Mouse (Mus musculus) adrenal gland, postnatal 25 days (tissue): Measurements from ENCODE around the gene Gm49395. TPM values are rescaled to one million over a fixed set of nuclear protein-coding genes. Genes with fewer than 3 reads are reported as not detected.

Experiments used
- DNase-seq: peaks from one replicate; pipeline ENCODE4 v3.0.0; 2021; ENCODE audit warnings: mixed read lengths
- total RNA-seq: library from RNA; stranded (reverse); gene quantifications from 2 replicates; pipeline ENCODE4 v1.2.3, GENCODE M21; 2021

Gene Gm49395
- total RNA-seq, 1 experiment from 2014 or later = 7.3 TPM

- DNase-seq = no peak
These were observed 3.5 kb downstream of the Gm49395 start for GRCm38 (mm10) chr13:115098227-115098626.

- DNase-seq = no peak
These were observed 4.8 kb downstream of the Gm49395 start for GRCm38 (mm10) chr13:115096965-115097364.

DNA sequence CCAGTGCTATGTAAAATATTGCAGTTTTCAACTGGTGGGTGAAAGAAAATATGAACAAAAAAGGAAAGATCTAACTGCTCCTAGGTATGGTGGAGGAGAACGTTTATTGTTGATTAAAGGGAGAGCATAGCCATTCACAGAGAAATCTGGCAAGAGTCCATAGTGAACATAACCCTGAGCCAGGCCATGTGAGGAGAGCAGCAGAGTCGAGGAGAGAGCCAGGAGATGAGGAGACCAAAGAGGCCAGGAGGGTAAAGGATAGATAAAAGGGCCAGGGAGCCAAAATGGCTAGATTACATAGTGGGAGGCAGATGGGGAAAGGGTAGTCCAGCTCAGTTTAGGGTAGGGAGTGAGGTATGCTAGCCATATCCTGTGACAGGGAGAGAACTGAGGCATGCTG, 5.5 kb downstream of the Gm49395 start:
- no peak for DNase-seq

DNA sequence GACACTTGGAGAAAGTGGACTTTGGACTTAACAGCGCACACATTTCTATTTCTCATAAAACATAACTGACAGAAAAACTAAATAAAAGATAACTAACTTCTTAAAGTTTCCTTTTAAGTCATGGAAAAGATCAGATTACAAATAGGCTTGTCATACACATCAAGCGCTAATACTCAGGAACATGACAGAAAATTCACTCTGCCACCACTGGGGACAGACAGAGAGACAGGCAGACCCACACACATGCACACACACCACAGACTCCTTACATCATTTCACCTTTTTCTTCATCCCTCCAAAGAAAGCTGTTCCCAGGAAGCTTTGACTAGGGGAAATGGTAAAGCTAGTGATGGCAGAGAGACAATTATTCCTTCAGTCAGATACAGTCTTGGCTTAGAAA, 6.3 kb downstream of the Gm49395 start:
- DNase-seq = no peak

DNA sequence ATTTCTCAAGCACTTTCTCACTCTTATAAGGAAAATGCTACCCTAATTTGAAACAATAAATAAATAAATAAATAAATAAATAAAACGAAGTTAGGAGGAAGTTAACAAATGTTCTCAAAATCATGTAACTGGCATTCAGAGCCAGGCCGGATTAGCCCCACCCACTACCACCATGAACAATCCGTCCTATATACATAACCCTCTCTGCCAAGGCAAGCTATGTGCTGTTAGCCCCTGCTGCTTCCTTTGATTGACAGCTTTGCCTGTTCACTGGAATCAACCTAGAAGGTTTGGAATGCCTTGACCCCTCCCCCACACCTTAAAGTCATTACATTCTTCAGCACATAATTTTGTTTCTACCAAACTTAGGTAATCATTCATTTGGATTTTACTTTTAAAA, 10.2 kb downstream of the Gm49395 start:
- no peak for DNase-seq

GRCm38 (mm10) chr13:115090977-115091445, 10.7 kb downstream of the Gm49395 start:
- no peak for DNase-seq

DNA sequence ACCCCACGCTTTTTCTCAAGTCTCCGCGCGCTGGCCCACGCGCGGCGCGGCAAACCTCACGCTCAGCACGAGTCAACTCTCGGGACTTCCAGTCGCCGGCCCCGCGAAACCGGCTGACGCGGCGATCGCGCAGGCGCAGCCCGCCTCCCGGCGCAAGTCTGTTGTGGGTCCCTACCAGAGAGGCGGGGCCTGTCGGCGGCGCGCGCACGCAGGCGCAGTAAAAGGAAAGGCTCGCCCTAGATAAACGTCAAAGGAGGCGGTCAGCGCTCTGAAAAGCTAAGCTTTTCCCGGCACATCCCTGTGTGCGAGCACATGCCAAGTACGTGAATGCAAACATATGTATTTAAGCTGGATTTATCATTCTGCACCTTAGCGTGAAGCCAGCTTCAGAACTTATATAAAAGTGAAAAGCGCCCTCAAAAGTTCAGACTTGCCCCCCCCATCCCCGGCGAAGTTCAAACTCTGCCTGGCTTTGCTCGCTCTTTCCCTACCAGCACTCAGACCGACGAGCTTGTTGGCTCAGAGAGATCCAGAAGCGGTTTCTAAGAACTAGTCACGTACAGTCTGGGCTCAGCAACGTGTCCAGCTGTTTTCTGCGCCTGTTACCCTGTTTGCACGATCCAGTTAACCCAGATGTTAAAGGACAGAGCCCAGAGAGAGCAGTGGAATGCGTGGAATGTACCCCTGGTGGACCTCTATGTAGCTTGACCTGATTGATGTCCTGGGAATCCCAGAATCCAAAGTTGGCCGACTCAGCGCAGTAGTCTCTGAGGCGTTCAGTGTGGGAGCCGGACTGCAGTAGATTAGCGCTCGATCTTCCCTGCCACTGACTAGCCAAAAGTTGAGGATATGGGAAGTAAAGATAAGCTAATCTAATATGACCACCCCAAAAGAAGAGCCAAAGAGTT, 11.4 kb downstream of the Gm49395 start, which contains the start of gene Pelo:
Pelo (minus strand) TSS at position 118 of the 908 bp plus-strand sequence.
- peak; percentile 98 for DNase-seq

DNA sequence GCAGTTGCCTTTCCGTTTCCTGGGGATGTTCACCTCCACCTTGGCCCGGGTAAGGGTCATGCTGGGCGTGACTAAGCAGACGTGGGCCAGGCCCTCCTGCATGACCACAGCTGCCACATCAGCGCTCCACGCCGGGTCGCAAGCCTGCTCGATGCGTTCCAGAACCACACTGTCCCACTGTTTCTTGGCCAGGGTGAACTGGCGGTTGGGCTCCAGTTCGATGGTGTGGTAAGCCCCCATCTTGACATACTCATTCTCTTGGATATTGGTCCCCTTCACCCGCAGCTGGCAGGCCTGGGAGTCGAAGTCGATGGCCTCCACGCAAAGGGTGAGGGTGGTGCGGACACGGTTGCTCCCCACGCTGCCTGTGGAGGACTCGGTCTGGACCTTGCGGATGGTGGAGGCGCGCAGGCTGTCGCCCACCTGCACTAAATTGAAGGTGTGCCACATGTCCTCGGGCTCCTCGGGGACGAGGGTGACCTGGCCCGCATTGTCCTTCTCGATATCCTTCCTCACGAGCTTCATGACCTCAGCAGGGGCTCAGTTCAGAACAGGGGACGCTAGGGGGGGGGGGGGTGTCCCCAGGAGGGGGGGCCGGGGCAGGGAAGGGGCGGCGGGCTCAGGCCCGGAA, 12.2 kb downstream of the Gm49395 start:
- DNase-seq = peak; percentile 24

DNA sequence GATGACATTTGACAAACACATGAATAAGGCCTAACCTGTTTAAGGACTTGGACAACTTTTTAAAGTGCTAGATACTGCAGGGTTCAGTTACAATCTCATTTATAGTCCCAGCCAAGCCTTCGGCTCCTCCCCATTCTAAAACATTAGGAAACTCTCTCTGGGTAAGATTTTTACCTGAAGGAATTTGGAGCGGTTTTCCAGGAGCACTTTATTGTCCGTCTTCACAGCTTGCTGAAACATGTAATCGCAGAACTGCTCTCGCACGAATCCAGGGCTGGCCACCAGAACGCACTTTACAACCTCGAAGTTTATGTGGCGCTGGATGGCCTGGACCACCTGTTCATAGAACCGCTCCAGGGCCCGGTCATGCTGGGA, 12.7 kb downstream of the Gm49395 start:
- DNase-seq = no peak

DNA sequence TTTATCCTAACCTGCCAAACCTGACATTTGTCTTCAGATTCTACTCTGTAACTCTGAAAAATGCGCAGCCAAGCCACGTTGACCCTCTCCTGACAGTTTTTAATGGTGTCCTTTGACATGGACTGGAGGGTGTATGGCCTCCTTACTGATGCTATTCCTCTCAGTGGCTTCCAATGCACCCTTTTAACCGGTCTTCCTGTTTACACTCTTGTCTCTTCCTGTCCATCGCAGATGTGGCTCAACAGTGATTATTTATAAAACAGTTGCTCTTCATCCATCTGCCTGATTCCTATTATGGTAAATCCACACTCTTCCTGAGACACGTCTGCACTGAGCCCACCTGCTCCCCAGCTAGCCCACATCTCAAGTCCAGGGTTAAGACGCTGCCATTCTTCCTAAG, 15.7 kb downstream of the Gm49395 start:
- DNase-seq = no peak

GRCm38 (mm10) chr13:115082339-115082738, 19.4 kb downstream of the Gm49395 start:
- DNase-seq = no peak

GRCm38 (mm10) chr13:115079996-115080585, 21.6 kb downstream of the Gm49395 start:
- DNase-seq = no peak

GRCm38 (mm10) chr13:115078997-115079685, 22.6 kb downstream of the Gm49395 start:
- DNase-seq = no peak

- no peak for DNase-seq
These were observed 24.2 kb downstream of the Gm49395 start for GRCm38 (mm10) chr13:115077346-115078134.

DNA sequence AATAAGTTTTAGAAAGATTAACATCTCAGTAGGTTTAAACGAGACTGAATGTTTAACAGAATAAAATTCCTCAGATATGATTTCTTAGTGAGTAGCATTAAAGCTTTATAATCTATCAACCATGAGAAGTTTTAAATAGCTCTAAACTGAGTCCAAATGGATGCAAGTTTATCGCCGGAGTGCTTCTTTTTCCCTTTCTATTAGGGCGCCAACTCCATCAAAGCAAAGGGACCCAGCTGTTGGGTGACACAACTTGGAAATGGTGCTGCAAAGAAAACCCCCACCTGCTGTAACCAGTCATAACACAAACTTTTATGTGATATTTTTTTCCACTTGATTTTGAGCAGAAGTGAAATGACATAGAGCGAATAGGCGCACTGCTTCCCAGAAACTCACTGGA, 29.3 kb downstream of the Gm49395 start:
- DNase-seq = no peak

GRCm38 (mm10) chr13:115071431-115071830, 30.3 kb downstream of the Gm49395 start:
- DNase-seq = no peak

GRCm38 (mm10) chr13:115067968-115068330, 33.8 kb downstream of the Gm49395 start:
- no peak for DNase-seq

DNA sequence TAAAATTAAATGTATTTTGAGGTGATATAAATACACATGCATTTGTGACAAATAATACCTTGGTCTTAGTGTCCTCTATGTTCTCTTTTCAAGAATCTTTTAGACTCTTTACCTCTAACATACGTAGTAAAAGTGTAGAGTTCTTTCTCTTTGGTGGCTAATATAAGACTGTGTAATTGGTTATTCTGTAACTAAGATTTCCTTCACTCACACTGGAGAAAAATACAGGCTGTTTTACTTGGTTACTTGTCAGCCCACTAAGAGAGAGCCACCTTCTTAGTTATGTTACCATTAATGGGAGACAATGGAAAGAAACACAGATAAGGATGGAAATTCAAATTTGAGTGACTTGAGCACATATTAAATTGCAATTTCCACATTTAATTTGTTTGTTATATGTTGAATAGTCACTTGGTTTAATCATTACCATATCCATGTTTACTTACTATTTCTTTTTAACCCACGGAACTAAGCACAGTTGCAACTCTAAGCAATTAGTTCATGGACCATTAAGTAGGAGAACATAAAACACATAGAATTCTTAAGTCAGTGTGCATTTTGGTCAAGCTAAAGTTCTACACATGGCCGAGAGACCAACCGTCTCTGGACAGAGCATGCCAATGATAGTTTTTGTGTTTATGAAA, 34.3 kb downstream of the Gm49395 start:
- DNase-seq = no peak

DNA sequence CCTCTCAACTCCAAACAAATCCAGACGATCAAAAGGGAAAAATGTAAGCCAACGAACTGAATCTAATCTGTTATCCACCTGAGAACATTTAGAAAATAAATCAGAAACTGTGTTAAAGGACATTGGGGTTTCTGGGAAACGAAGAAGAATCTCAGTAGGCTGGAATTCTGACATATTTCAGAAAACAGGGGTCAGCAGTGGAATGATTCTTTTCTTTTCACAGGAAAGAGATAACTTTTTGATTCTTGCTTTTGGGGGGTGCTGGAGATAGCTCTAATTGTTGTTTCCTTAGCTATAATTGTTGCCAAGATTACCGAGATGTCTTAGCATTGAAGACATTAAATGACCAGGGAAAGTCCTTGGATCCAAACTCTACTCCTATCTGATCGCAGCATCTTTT, 44.2 kb downstream of the Gm49395 start:
- DNase-seq = no peak

DNA sequence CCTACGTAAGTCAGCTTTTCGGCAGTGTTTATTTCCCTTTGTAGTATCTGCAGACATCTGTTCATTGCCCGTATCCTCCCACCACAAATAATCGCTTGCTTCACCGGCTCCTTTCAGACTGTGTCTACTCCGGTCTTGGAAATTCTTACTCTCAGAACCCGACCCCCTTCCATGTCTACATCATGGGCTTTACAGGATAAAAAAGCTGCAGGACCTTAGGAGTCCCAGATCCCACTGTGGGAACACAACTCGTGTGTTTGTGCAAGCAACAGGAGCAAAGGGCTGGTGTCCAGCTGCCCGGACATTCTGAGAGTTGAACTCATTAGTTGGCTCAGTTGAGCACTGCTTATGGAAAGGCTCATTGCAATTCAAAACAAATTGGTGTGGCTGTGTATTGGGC, 46.9 kb downstream of the Gm49395 start:
- DNase-seq = no peak

DNA sequence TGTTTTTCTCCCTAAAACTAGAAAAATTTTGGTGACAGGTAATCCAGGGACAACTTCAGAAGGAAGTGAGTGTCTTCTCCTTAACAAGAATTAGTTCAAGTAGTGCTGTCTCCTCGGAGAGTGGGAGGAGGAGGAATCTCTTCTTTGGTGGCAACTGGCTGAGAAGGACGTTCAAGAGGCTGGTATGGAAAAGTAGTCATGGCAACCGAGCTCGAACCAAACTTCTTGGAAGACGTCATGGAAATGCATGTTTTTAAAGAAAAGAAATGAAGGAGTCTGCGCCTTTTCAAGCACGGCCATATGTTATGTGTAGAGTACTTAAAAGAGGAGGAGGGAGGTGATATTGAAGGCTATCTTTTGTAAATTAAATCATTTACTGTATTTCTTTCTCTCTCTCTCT, 49.2 kb downstream of the Gm49395 start:
- DNase-seq = no peak
